Mouse (Mus musculus): ENCODE measurements at regions not wholly inside any gene's neighbourhood (a gene's known extent, or its start where the extent isn't known, plus 50 kb on each side); places are given as distances from the start of the nearest gene placed in this dataset.

DNA sequence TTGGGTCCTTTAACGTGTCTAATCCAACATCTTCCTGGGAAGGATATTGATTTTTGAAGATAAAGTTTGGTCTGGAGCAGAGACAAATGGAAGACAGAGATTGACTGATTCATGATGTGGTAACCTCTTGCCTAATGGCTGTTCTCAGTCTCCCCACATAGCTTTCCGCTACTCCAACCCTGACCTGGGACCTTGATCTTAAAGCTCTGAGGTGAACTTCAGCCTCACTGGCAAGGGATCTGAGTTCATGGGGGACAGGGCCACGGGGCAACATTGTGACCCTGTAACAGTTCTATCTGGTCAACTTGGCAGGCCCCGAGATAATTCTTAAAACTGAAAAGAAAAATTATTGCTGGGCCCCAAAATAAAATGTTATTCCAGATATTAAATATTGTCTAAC, 107.5 kb upstream of the Rad23b start:
- no peak for TF ChIP-seq GATA1 (IDR thresholded peaks at IDR 0.05; ENCODE audit: borderline replicate concordance, low read length)
- TF ChIP-seq FLI1 (IDR thresholded peaks at IDR 0.05; ENCODE audit: low read length): no peak

All from megakaryocyte, embryonic 14.5 days (primary cell).